Comparison of ENCODE assay signal across 27 mouse cellular contexts in genomic region chr2:6582711-6583110, GRCm38 (mm10).
DNase-seq lines count a peak whose midpoint lies in the region; ATAC-seq and TF ChIP-seq lines count a peak whose summit lies in the region.
"Had no signal": no experiment of that assay in that cellular context is flagged by ENCODE, and none has a peak within 500 bp of the region (broad histone marks: within the 10 kb centered on the region; RNA-seq: fewer than 3 reads in every experiment).

No protein-coding gene starts in this region.

- ATAC-seq in monocyte, adult 5-6 weeks (replicated peaks; ENCODE audit: insufficient number of reproducible peaks, low FRiP score, low TSS enrichment, poor library complexity, severe bottlenecking), result 0 out of 2 replicates have a peak, but pooled peaks have one; percentile 50
- no peak for ATAC-seq in hindbrain, embryonic 12.5 days (ENCODE audit: low FRiP score)
- ATAC-seq: forebrain, embryonic 16.5 days; intestine, embryonic 16.5 days had no signal

- no peaks in the 10 kb centered on the region for H3K4me1 ChIP-seq in MEL (ENCODE audit: control insufficient read depth in 1 of 2, insufficient read depth in 2 of 2, low read length in 2 of 2)
- H3K4me1 ChIP-seq in hindbrain, embryonic 12.5 days, result no peaks in the 10 kb centered on the region
- H3K4me1 ChIP-seq: heart, embryonic 10.5 days; hindbrain, embryonic 15.5 days; midbrain, embryonic 10.5 days had no signal

- no peak overlapping the region for H3K27ac ChIP-seq in MEL (ENCODE audit: control insufficient read depth, low read depth, low read length)
- no peak overlapping the region for H3K27ac ChIP-seq in hindbrain, embryonic 12.5 days
- H3K27ac ChIP-seq: heart, embryonic 10.5 days; hindbrain, embryonic 15.5 days; liver, embryonic 14.5 days; midbrain, embryonic 10.5 days had no signal

- TF ChIP-seq EP300 in MEL (IDR thresholded peaks at IDR 0.05; ENCODE audit: low read depth in 1 of 2, low read length in 2 of 2), result 0 out of 4 replicates have a peak, but pooled peaks of 1 of the 2 experiments have one; percentile 17

- no peak overlapping the region for H3K9ac ChIP-seq in MEL (ENCODE audit: control insufficient read depth, low read depth, low read length, poor library complexity, severe bottlenecking)
- H3K9ac ChIP-seq in hindbrain, embryonic 12.5 days, result no peak overlapping the region
- H3K9ac ChIP-seq: hindbrain, embryonic 15.5 days; liver, embryonic 14.5 days; lung, embryonic 14.5 days had no signal

- no peak overlapping the region for H3K4me2 ChIP-seq in hindbrain, embryonic 12.5 days (replicated peaks)
- H3K4me2 ChIP-seq: hindbrain, embryonic 15.5 days; lung, embryonic 14.5 days had no signal

- no peaks in the 10 kb centered on the region for H3K9me3 ChIP-seq in MEL (replicated peaks; ENCODE audit: insufficient read depth, low read length)
- H3K9me3 ChIP-seq in hindbrain, embryonic 12.5 days (replicated peaks), result no peaks in the 10 kb centered on the region
- H3K9me3 ChIP-seq: G1E; heart, embryonic 10.5 days; hindbrain, embryonic 15.5 days; midbrain, embryonic 10.5 days had no signal

- H3K79me2 ChIP-seq in MEL (ENCODE audit: control insufficient read depth, insufficient read depth, low read length, poor library complexity), result no peaks in the 10 kb centered on the region

- no peak for TF ChIP-seq CTCF in MEL (IDR thresholded peaks at IDR 0.05 in 2 of 3, conservative IDR thresholded peaks at IDR 0.05 in 1 of 3; ENCODE audit: control insufficient read depth in 1 of 3, insufficient read depth in 1 of 3, low read depth in 2 of 3, low read length in 3 of 3, poor library complexity in 1 of 3, severe bottlenecking in 1 of 3)

- no peak overlapping the region for H3K4me3 ChIP-seq in MEL (ENCODE audit: control insufficient read depth in 1 of 2, insufficient read depth in 1 of 2, low read depth in 2 of 2, low read length in 2 of 2)
- H3K4me3 ChIP-seq in hindbrain, embryonic 12.5 days, result no peak overlapping the region
- H3K4me3 ChIP-seq: heart, embryonic 10.5 days; hindbrain, embryonic 15.5 days; midbrain, embryonic 10.5 days had no signal

- no peak for TF ChIP-seq POLR2A in MEL (IDR thresholded peaks at IDR 0.05; ENCODE audit: control insufficient read depth in 1 of 2, insufficient read depth in 1 of 2, low read depth in 1 of 2, low read length in 2 of 2, poor library complexity in 1 of 2)

- TF ChIP-seq RAD21 in MEL (IDR thresholded peaks at IDR 0.05; ENCODE audit: low read depth, low read length), result no peak

- H3K36me3 ChIP-seq in MEL (ENCODE audit: control insufficient read depth in 1 of 2, insufficient read depth in 2 of 2, low read length in 2 of 2), result no peaks in the 10 kb centered on the region; a peak in 1 of 4 replicates
- peaks cover 9% of the 10 kb centered on the region; the same call in 1 of the 2 replicates for H3K36me3 ChIP-seq in hindbrain, embryonic 12.5 days
- H3K36me3 ChIP-seq: G1E; heart, embryonic 10.5 days had no signal

- DNase-seq in 416B (ENCODE audit: low read depth), result peak; percentile 29
- peak; percentile 32 for DNase-seq in MEL (ENCODE audit: low read depth, low spot score)
- peak; percentile 2 for DNase-seq in fat pad, adult 2 months (ENCODE audit: extremely low read depth, low read depth, low spot score)
- DNase-seq in kidney, postnatal 4 days, result no peak
- DNase-seq in frontal cortex, postnatal 10 days (ENCODE audit: low spot score in 2 of 2), result no peak
- no peak for DNase-seq in frontal cortex, postnatal 14 days (ENCODE audit: low spot score in 2 of 2)
- DNase-seq: adrenal gland, postnatal 25 days; cerebellum, adult 8-10 months; cerebellum, postnatal 36 days; gastrocnemius, postnatal 36 days; heart, postnatal 4 days; kidney, postnatal 36 days; lung, embryonic 14.5 days; lung, postnatal 4 days; right cerebral cortex, postnatal 25 days; spleen, adult 18-20 months; thymus, adult 18-20 months; thymus, postnatal 4 days had no signal

- no peaks in the 10 kb centered on the region for H3K27me3 ChIP-seq in MEL (ENCODE audit: control insufficient read depth in 1 of 2, insufficient read depth in 2 of 2, low read length in 2 of 2)
- no peaks in the 10 kb centered on the region for H3K27me3 ChIP-seq in hindbrain, embryonic 12.5 days
- H3K27me3 ChIP-seq: hindbrain, embryonic 15.5 days had no signal

TF ChIP-seq in MEL, 35 proteins besides CTCF, POLR2A, EP300 and RAD21:
- TF ChIP-seq MYC (IDR thresholded peaks at IDR 0.05; ENCODE audit: low read depth, low read length) (no peak), MYB (IDR thresholded peaks at IDR 0.05; ENCODE audit: low read depth, low read length) (no peak), ZMIZ1 (IDR thresholded peaks at IDR 0.05; ENCODE audit: low read depth, low read length) (no peak), POLR2AphosphoS5 (IDR thresholded peaks at IDR 0.05; ENCODE audit: borderline replicate concordance, low read depth, low read length) (no peak), SMC3 (IDR thresholded peaks at IDR 0.05; ENCODE audit: low read depth, low read length) (no peak), HCFC1 (IDR thresholded peaks at IDR 0.05; ENCODE audit: low read depth, low read length) (no peak), SIN3A (IDR thresholded peaks at IDR 0.05; ENCODE audit: low read length) (no peak), TBP (IDR thresholded peaks at IDR 0.05; ENCODE audit: low read depth, low read length) (no peak), JUND (IDR thresholded peaks at IDR 0.05; ENCODE audit: low read depth, low read length) (no peak)

Comparison
In these comparisons a context has a peak if more than half of its experiments do, and no peak if none do; other contexts are left out.
1. DNase-seq: peak in 416B (single experiment), MEL (single experiment) and fat pad, adult 2 months (single experiment); none in kidney, postnatal 4 days (0 of 2), frontal cortex, postnatal 10 days (0 of 2) and frontal cortex, postnatal 14 days (0 of 2).